Mouse (Mus musculus) left cerebral cortex, postnatal 4 days (tissue): ENCODE measurements around the gene Hdac7. TPM values are rescaled to one million over a fixed set of nuclear protein-coding genes. Genes with fewer than 3 reads are reported as not detected.
A peak's percentile ranks its signal among the peaks of the same experiment; 100 is the strongest.

Experiments used
- DNase-seq: peaks from one replicate; pipeline ENCODE4 v3.0.0-alpha.2; 2022
- intact Hi-C: fragments of 180-260 bp; cut with DNase I; formaldehyde crosslinking; loops from one replicate; pipeline ENCODE4 v1.15.1; 2025
- total RNA-seq, 2 experiments: library from RNA; stranded (reverse); gene quantifications; 2 replicates each; pipeline ENCODE4 v1.2.3; 2021

Hdac7 gene
- total RNA-seq, 2 experiments from 2014 or later, result 41.0 to 41.3 TPM

DNA sequence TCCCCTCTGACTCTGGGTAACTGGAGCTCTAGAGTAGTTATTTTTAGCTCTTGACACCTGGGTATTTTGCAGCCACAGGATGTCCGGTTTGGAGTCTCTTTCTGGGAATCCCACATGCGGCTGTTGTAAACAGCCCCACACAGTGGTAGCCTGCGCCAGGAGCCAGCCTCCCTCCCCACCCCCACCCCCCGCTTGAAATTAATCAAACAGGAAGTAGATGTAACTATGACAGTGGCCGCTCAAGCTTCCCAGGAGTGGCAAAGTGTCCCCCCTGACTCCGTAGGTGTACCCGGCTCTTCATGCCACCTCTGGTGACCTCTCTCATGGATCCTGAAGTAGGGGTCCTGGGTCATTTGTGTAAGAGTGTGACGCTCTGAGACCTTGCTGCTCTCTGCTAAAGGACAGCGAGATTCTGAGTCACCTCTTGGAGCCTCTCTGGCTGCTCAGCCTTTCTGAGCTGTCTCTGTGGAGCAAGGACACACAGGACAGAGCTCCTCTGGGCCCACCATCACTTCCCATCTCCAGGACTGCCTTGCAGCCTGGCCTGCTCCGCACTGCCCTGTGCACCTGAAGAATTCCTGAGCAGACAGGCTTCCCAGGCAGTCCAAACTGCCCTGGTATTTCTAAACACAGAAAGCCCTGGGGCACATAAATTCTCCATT, 22.9 kb downstream of the Hdac7 start:
- intact Hi-C loops, result no loop called here
- no peak for DNase-seq

- intact Hi-C loops, result no loop called here
- no peak for DNase-seq
Observed at GRCm38 (mm10) chr15:97819937-97820336, 24.4 kb downstream of the Hdac7 start.

GRCm38 (mm10) chr15:97816199-97816994, 27.9 kb downstream of the Hdac7 start:
- intact Hi-C loops, result no loop called here
- no peak for DNase-seq

GRCm38 (mm10) chr15:97815254-97815653, 29.0 kb downstream of the Hdac7 start:
- intact Hi-C loops, result no loop called here

GRCm38 (mm10) chr15:97814703-97815102, 29.6 kb downstream of the Hdac7 start:
- DNase-seq, result no peak
- intact Hi-C loops, result no loop called here

More at GRCm38 (mm10) chr15:97815254-97815653, 29.0 kb downstream of the Hdac7 start:
- no peak for DNase-seq

GRCm38 (mm10) chr15:97813452-97814204, 30.7 kb downstream of the Hdac7 start:
- peak; percentile 89 for DNase-seq
- intact Hi-C loops, result no loop called here

DNA sequence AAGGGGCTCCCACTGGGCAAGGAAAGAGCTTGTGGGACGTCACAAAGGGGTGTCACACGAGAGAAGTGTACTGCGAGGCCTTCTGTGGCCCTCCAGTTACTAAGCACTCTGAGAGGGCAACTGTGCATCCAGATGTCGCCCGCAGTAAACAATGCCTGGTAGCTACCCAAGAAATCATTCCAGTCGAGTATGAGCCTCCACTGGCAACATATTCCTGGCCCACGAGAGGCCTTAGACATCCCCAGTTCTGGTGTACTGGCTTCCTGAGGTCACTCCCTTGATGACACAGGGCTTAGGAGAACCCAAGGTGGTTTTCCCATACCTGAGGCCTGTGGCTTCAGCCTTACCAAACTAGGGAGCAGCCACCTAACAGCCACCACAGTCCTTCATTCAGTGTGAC, 31.4 kb downstream of the Hdac7 start:
- DNase-seq, result no peak

DNA sequence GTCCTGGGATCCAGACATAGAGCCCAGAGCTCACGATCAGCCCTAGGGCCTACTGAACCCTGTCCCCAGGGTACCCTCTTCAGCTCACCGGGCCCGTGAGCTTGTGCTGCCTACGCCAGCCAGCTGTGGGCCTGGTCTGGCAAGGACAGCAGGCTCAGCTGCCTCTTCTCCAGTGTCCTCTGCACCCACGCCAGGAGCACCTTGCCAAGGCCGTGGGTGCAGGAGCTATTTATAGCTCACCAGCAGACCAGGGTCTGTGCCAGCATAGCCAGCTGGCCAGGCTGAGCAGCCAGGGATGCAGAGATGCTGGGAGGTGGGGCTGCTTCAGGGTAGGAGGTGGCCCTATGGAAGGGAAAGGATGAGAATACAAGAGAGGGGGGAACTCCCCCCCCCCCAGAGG, 32.2 kb downstream of the Hdac7 start:
- intact Hi-C loops, result no loop called here

More for the DNA sequence above, 31.4 kb downstream of the Hdac7 start:
- intact Hi-C loops, result no loop called here

DNA sequence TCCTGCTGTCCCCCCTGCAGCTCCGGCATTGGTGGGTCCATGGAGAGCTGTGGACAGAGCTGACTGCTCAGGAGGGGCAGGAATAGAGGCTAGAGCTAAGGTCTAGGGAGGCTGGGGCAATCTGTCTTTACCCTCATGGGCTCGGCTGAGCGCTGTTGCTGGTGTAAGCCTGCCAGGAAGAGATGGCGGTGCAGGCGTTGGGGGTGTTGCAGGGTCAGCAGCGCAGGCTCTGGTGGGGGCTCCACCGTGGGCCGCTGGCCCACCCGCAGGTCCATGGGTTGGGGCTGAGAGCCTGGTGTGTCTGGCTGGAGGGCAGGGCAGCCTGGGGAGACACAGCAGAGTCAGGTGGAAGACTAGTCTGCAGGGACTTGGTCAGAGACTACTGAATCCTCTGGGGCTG, 33.0 kb downstream of the Hdac7 start:
- intact Hi-C loops, result no loop called here
- DNase-seq, result no peak

More for the DNA sequence above, 32.2 kb downstream of the Hdac7 start:
- DNase-seq, result peak; percentile 93

- intact Hi-C loops, result no loop called here
Observed at GRCm38 (mm10) chr15:97810399-97810798, 33.9 kb downstream of the Hdac7 start.

GRCm38 (mm10) chr15:97809942-97810341, 34.4 kb downstream of the Hdac7 start:
- DNase-seq, result no peak
- intact Hi-C loops, result no loop called here

More at GRCm38 (mm10) chr15:97810399-97810798, 33.9 kb downstream of the Hdac7 start:
- no peak for DNase-seq

DNA sequence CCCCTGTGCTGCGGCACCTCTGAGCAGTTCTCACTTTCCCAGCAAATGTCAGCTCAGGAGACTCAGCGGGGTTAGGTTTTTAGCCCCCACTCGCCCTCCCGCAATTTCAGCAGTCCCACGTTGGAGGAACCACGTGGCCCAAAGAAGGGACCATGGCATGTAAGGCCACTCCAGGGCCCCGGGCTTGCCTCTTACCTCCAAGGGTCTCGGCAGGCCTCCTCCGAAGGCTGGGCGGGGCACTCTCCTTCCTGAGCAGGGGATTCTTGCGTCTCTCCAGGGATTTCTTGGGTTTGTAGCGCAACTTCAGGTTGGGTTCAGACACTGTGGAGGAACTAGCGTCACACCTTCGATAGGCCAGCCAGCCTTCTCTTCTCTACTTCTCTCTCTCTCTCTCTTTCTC, 35.1 kb downstream of the Hdac7 start:
- intact Hi-C loops, result no loop called here
- DNase-seq, result no peak

- DNase-seq, result no peak
- intact Hi-C loops, result no loop called here
Observed at GRCm38 (mm10) chr15:97808532-97808931, 35.8 kb downstream of the Hdac7 start.

DNA sequence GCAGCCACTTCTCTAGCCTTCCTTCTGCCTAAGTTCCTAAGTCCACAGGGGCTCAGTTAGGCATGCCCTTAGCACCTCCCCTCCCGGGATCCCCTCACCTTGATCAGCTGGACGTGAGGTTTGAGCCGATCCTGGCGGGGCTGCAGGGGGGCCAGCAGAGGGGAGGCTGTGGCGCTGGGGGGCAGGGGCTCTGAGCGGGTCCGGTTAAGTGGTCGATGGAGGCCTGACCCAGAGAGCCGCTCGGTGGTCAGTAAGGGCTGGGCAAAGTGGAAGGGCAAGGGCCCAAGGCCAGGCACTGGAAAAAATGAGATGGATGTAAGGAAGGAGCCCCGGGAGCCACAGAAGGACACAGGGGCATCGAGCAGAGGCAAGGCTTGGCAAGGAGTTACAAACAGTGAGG, 36.4 kb downstream of the Hdac7 start:
- DNase-seq, result no peak
- intact Hi-C loops, result no loop called here

DNA sequence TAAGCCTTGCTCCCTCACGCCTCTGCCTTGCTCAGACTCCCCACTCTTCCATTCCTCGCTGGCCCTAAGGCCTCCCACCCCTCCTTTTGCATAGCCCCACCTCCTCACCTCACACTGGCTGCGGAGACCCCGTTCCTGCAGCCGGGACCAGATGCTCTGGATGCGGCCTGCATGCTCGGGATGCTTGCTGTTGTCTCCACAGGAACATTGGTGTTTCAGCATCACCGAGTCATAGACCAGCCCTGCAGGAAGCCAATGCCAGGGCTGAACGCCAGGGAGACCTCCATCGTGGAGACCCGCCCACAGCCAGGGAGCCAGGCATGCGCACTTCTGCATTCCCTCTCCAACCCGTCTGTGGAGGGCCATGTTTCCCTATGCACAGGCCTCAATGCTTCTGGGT, 41.7 kb downstream of the Hdac7 start:
- peak; percentile 84 for DNase-seq
- intact Hi-C loops, result no loop called here

DNA sequence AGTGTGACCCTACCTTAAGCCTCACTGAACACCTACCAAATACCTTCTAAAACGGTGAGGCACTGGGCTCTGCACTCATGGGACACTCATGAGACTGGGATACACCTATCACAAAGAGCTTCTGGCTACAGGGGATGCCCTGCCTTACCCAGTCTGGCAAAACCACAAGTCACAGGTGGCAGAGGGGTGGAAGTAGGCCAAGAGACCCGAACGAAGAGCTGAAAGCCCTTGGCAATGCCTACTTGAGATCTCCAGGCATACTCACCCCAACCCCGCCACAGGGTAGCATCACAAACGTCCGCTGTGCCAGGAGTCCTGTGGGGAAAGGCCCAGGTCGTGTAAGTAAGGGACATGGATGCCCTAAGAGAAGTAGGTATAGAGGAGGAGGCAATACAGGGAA, 42.5 kb downstream of the Hdac7 start:
- DNase-seq, result peak; percentile 57
- intact Hi-C loops, result no loop called here

DNA sequence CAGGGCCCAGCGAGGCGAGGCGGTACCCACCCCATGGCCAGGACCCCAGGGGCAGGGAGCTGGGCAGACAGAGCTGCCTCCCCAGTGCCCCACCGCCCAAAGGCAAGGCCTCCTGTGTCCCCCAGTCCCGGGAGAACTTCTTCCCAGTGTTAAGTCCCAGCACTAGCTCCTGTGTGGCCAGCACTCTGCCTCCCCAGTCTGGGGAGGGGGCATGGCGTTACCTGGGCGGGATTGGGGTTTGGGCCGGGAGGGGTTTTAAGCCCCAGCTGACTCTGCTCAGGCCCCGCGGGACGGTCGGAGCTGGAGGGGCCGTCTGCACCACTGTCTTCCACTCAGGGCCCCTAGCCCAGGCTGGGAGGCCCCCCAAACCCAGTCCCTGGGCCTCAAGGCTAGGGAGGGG, 43.4 kb downstream of the Hdac7 start:
- DNase-seq, result no peak
- intact Hi-C loops, result no loop called here

GRCm38 (mm10) chr15:97799446-97799845, 44.9 kb downstream of the Hdac7 start:
- intact Hi-C loops, result no loop called here
- no peak for DNase-seq

GRCm38 (mm10) chr15:97798134-97798533, 46.2 kb downstream of the Hdac7 start:
- intact Hi-C loops, result no loop called here
- no peak for DNase-seq

GRCm38 (mm10) chr15:97796674-97797310, 47.5 kb downstream of the Hdac7 start:
- intact Hi-C loops, result no loop called here
- no peak for DNase-seq
